Mouse (Mus musculus): ENCODE measurements at regions not wholly inside any gene's neighbourhood (a gene's known extent, or its start where the extent isn't known, plus 50 kb on each side); places are given as distances from the start of the nearest gene placed in this dataset.

DNA sequence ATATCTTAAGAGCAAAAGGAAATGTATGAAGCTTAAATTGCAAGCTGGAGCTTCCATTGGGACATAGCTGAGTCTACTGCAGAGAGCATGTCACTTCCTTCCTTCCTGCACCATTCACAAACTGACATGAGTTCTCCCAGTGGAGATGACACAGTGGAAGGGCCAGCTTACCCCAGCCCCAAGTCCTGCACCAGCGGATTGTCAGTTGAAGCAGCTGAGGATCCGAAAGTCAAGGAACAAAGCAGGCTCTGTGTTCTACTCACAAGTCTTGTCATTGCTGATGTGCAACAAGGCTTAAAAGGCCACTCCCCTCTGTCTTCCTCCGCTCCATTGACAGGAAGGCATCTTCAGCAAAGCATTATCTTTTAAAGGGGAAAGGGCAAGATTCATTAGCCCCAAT is 249.4 kb upstream of the Thbs1 start:
- TF ChIP-seq CTCF (IDR thresholded peaks at IDR 0.05; ENCODE audit: low read depth, low read length) (no peak), POLR2A (IDR thresholded peaks at IDR 0.05; ENCODE audit: extremely low read depth, insufficient read depth, low read length) (no peak)

All from liver, adult 2 months (tissue).